Mouse (Mus musculus) megakaryocyte progenitor cell, adult 5-6 weeks (primary cell): ENCODE results near the gene Rpl9. TPM values are rescaled to one million over a fixed set of nuclear protein-coding genes. Genes with fewer than 3 reads are reported as not detected.

ENCODE experiments used
- ATAC-seq: replicated peaks from 2 replicates; pipeline ENCODE4 v1.8.0; 2016; ENCODE audit warnings: mild to moderate bottlenecking, moderate TSS enrichment, inconsistent platforms; ENCODE audit not compliant: poor library complexity
- total RNA-seq, 2 experiments: library from RNA; stranded (forward) in 1 of 2; stranded (reverse) in 1 of 2; fragments of 157-497, 149-512 nt in 1 of 2; fragments of 200-1000 nt in 1 of 2; gene quantifications; 2 replicates each; pipeline versions ENCODE4 v1.2.3 to v1.2.4; 2015 to 2017

Gene Rpl9
- total RNA-seq (2015) = 3,199 and 3,213 TPM in 2 replicates
- total RNA-seq (2017) = 2,045 and 2,310 TPM in 2 replicates

- peak; percentile 95 for ATAC-seq
Measured at GRCm38 (mm10) chr5:65390648-65391644, at the start of gene Rpl9, which contains the start of gene Lias. Rpl9 (minus strand) TSS chr5:65391444. Lias (plus strand) TSS chr5:65391497.

- no peak for ATAC-seq
Measured at GRCm38 (mm10) chr5:65438041-65438440, 46.8 kb upstream of the Rpl9 start.

GRCm38 (mm10) chr5:65435806-65436561 is 44.7 kb upstream of the Rpl9 start, which contains the start of gene Ugdh:
Ugdh (minus strand) TSS chr5:65435949.
- ATAC-seq = peak; percentile 95

GRCm38 (mm10) chr5:65435363-65435805 is 44.1 kb upstream of the Rpl9 start:
- ATAC-seq = peak; percentile 19

GRCm38 (mm10) chr5:65434471-65435362 is 43.5 kb upstream of the Rpl9 start:
- 0 out of 2 replicates have a peak, but pooled peaks have one; percentile 7 for ATAC-seq

- no peak for ATAC-seq
Measured at GRCm38 (mm10) chr5:65429441-65429840, 38.2 kb upstream of the Rpl9 start.

GRCm38 (mm10) chr5:65428321-65428720 is 37.1 kb upstream of the Rpl9 start:
- peak; percentile 61 for ATAC-seq

GRCm38 (mm10) chr5:65425251-65425650 is 34.0 kb upstream of the Rpl9 start:
- no peak for ATAC-seq

GRCm38 (mm10) chr5:65424215-65424614 is 33.0 kb upstream of the Rpl9 start:
- ATAC-seq = no peak

- no peak for ATAC-seq
Measured at GRCm38 (mm10) chr5:65422803-65423202, 31.6 kb upstream of the Rpl9 start.

GRCm38 (mm10) chr5:65420822-65421221 is 29.6 kb upstream of the Rpl9 start:
- ATAC-seq = no peak

- no peak for ATAC-seq
Measured at GRCm38 (mm10) chr5:65419136-65419535, 27.9 kb upstream of the Rpl9 start.

- peak; percentile 99 for ATAC-seq
Measured at GRCm38 (mm10) chr5:65415653-65416458, 24.6 kb upstream of the Rpl9 start.

GRCm38 (mm10) chr5:65407989-65408388 is 16.7 kb upstream of the Rpl9 start:
- ATAC-seq = no peak

- ATAC-seq = peak; percentile 100
Measured at GRCm38 (mm10) chr5:65401251-65401994, 10.2 kb upstream of the Rpl9 start.

- no peak for ATAC-seq
Measured at GRCm38 (mm10) chr5:65394425-65394824, 3.2 kb upstream of the Rpl9 start.

GRCm38 (mm10) chr5:65391753-65392152 is 509 bp upstream of the Rpl9 start:
- ATAC-seq = peak; percentile 38

- no peak for ATAC-seq
Measured at GRCm38 (mm10) chr5:65387008-65387867, 4.0 kb downstream of the Rpl9 start.
